Mouse (Mus musculus): ENCODE data around the gene Stam2. TPM values are rescaled to one million over a fixed set of nuclear protein-coding genes. Genes with fewer than 3 reads are reported as not detected.
A peak's percentile ranks its signal among the peaks of the same experiment; 100 is the strongest.

The Stam2 gene
- 21.2 and 21.5 TPM in 2 replicates for total RNA-seq (2014; rRNA removed; ENCODE audit: low replicate concordance)
- polyA plus RNA-seq (2015; fragmentation: Nextera tagmentation; extraction: Ambion mirVana): 23.9 and 25.3 TPM in 2 replicates

DNA sequence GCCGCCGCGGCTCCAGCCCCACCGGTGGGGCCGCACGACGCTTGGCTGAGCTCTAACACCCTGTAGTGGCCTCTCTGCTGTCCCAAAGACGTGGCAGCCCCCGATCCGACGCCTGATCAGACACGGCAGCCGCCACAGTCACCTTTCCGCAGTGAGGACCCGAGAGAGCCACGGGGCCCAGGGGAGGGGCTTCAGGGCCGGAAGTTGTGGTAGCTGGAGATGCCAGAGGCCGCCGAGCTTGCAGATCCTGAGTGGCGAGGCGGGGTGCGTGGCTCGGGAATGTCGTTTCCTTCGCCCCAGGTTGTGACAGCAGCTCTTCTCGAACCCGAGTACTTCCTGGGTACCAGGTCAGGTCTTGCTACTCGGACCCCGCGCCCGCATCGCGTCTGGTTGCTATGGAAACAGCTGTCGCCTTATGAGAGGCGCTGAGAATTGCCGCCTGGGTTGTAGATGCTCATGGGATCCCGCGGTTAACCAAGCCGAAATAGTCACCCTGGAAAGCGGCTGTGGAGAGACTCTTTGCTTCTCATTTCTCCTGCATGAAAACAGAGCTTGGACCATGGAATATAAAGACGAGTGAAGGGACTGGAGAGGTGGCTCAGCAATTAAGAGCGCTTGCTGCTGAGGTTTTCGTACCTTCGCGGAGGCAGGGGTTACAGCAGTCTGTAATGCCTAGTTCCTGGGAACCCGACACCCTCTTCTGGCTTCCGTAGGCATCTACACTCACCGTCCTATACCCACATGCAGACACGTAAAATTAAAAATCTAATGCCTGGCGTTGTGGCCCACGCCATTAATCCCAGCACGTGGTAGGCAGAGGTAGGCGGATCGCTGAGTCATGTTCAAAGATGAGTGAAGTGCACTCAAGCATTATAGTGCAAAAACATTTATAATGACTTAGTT is at the start of gene Stam2:
Gene Stam2, minus strand, starts transcription at position 26 of the 903 bp plus-strand sequence.
- ATAC-seq (ENCODE audit: insufficient read depth, low read depth) (peak; percentile 93), DNase-seq (ENCODE audit: low spot score) (peak; percentile 88)
- 7% methylated on average over 52 of the region's 54 CpGs for WGBS
- TF ChIP-seq EP300 (IDR thresholded peaks at IDR 0.05; ENCODE audit: low read depth): peak; percentile 54; the same call in 1 of the 2 replicates
- TF ChIP-seq CTCF (IDR thresholded peaks at IDR 0.05; ENCODE audit: low read depth): no peak
- no peaks in the 10 kb centered on the region for H3K36me3 ChIP-seq (replicated peaks; ENCODE audit: control insufficient read depth, insufficient read depth, low read length)
- H3K4me1 ChIP-seq (ENCODE audit: control insufficient read depth, insufficient read depth): peaks cover 7% of the 10 kb centered on the region
- peak within 1 kb of the TSS; percentile 95 for H3K27ac ChIP-seq (ENCODE audit: low read depth)
- no peaks in the 10 kb centered on the region for H3K27me3 ChIP-seq (ENCODE audit: control insufficient read depth, insufficient read depth, low read length)
- peak within 1 kb of the TSS; percentile 64 for H3K4me2 ChIP-seq (ENCODE audit: low read depth, low read length)
- no peaks in the 10 kb centered on the region for H3K9me3 ChIP-seq (replicated peaks; ENCODE audit: control insufficient read depth, low read length)
- H3K4me3 ChIP-seq (ENCODE audit: low read depth, low read length): peak within 1 kb of the TSS; percentile 90
- peak within 1 kb of the TSS; percentile 76 for H3K9ac ChIP-seq (replicated peaks; ENCODE audit: low read depth, low read length)

DNA sequence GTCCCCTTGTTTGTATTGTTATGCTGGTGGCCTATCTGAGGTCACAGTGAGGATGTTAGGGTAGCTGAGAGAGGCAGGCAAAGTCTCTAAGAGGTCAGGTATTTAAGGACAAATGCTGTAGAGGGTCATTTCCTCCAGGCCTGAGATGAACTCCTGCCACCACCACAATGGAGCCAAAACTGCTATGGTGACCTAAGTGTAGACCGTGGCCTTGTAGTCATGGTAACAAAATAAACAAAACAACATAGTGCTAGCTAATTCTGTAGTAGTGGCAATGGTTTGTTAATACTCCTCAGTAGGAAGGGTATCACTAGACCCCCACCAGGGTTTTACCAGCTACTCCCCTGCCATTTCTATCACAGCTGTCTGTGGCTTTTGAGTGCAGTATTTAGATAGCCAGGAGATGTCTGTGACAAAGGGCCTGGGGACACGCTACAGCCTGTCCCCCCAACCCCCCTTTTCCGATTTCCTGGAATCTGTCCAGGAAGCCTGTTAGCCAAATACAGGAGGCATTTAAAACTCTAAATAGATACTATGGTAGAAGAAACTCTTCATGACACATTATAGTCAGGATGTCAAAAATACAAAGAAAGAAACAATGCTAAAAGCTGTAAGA is 43.1 kb upstream of the Stam2 start:
- 12% methylated on average over 3 of the region's 3 CpGs for WGBS
- H3K4me2 ChIP-seq (ENCODE audit: low read depth, low read length): peak overlapping the region; percentile 21; the same call in 1 of the 2 replicates
- H3K27me3 ChIP-seq (ENCODE audit: control insufficient read depth, insufficient read depth, low read length): no peaks in the 10 kb centered on the region
- no peak overlapping the region for H3K9ac ChIP-seq (replicated peaks; ENCODE audit: low read depth, low read length)
- DNase-seq (ENCODE audit: low spot score) (peak; percentile 69), ATAC-seq (ENCODE audit: insufficient read depth, low read depth) (peak; percentile 83)
- peaks cover 14% of the 10 kb centered on the region for H3K4me1 ChIP-seq (ENCODE audit: control insufficient read depth, insufficient read depth)
- TF ChIP-seq EP300 (IDR thresholded peaks at IDR 0.05; ENCODE audit: low read depth): no peak
- TF ChIP-seq CTCF (IDR thresholded peaks at IDR 0.05; ENCODE audit: low read depth): no peak
- no peaks in the 10 kb centered on the region for H3K9me3 ChIP-seq (replicated peaks; ENCODE audit: control insufficient read depth, low read length)
- no peak overlapping the region for H3K4me3 ChIP-seq (ENCODE audit: low read depth, low read length)
- no peaks in the 10 kb centered on the region for H3K36me3 ChIP-seq (replicated peaks; ENCODE audit: control insufficient read depth, insufficient read depth, low read length)
- no peak overlapping the region for H3K27ac ChIP-seq (ENCODE audit: low read depth)

DNA sequence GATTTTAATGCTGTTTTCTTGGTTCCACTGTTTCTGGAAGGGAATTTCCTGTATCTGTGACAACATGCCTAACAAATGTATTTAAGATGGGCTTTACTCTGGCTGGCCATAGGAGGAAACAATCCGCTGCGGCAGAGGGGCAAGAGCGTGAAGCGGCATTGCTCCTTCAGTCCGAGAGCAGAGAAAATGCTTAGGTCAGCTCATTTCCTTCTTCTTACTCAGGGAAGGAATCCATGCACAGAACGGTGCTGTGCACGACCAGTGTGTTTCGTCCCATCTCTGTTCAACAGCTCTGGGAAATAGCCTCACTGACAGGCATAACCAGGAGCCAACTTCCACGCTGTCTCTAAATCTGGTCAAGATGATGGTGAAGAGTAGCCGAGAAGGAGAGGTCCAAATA is 37.9 kb upstream of the Stam2 start:
- H3K9me3 ChIP-seq (replicated peaks; ENCODE audit: control insufficient read depth, low read length): no peaks in the 10 kb centered on the region
- no peak overlapping the region for H3K4me3 ChIP-seq (ENCODE audit: low read depth, low read length)
- H3K27ac ChIP-seq (ENCODE audit: low read depth): no peak overlapping the region
- TF ChIP-seq CTCF (IDR thresholded peaks at IDR 0.05; ENCODE audit: low read depth): no peak
- no peak for TF ChIP-seq EP300 (IDR thresholded peaks at IDR 0.05; ENCODE audit: low read depth)
- WGBS: 80% methylated on average over 10 of the region's 10 CpGs
- peaks cover 6% of the 10 kb centered on the region for H3K4me1 ChIP-seq (ENCODE audit: control insufficient read depth, insufficient read depth)
- H3K9ac ChIP-seq (replicated peaks; ENCODE audit: low read depth, low read length): no peak overlapping the region
- ATAC-seq (ENCODE audit: insufficient read depth, low read depth): no peak
- DNase-seq (ENCODE audit: low spot score): no peak
- no peaks in the 10 kb centered on the region for H3K36me3 ChIP-seq (replicated peaks; ENCODE audit: control insufficient read depth, insufficient read depth, low read length)
- no peaks in the 10 kb centered on the region for H3K27me3 ChIP-seq (ENCODE audit: control insufficient read depth, insufficient read depth, low read length)
- H3K4me2 ChIP-seq (ENCODE audit: low read depth, low read length): no peak overlapping the region

DNA sequence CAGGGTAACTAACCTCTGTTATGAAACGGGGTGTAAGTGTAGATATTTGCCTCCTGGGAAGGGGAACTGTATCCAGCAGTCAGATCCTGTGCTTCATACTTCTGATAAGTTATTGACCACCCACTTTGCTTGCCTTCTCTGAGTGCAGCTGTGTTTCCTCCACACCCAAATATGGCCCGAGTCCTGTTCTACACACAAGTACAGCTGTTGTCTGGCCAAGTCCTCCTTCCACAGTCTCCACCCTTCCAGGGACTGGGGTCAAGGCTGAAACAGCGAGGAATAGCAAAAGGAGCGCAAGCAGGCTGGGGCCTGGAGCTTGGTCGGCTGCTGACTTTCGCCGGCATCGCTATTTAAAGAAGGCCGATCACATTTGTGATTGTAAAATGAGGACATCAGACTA is 37.3 kb upstream of the Stam2 start:
- no peak overlapping the region for H3K4me2 ChIP-seq (ENCODE audit: low read depth, low read length)
- no peak for TF ChIP-seq CTCF (IDR thresholded peaks at IDR 0.05; ENCODE audit: low read depth)
- TF ChIP-seq EP300 (IDR thresholded peaks at IDR 0.05; ENCODE audit: low read depth): no peak
- 72% methylated on average over 9 of the region's 9 CpGs for WGBS

DNA sequence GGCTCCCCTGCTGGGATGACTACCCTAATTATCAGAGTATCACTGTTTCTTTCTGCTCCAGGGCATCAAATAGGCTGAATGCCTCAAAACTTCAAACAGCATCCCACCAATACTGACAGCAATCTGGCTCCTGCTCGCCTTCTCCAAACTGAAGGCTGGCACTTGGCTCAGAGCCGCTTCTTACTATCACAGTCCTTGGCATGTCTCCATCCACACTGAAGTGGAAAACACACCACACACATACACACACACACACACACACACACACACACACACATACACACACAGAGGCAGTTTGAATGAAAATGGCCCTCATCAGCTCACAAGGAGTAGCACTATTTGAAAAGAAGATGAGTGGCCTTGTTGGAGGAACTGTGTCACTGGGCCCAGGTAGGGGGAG is 35.8 kb upstream of the Stam2 start:
- H3K9me3 ChIP-seq (replicated peaks; ENCODE audit: control insufficient read depth, low read length): no peaks in the 10 kb centered on the region
- H3K9ac ChIP-seq (replicated peaks; ENCODE audit: low read depth, low read length): no peak overlapping the region
- no peaks in the 10 kb centered on the region for H3K27me3 ChIP-seq (ENCODE audit: control insufficient read depth, insufficient read depth, low read length)
- no peak for TF ChIP-seq CTCF (IDR thresholded peaks at IDR 0.05; ENCODE audit: low read depth)
- no peak for TF ChIP-seq EP300 (IDR thresholded peaks at IDR 0.05; ENCODE audit: low read depth)
- 36% methylated on average over 2 of the region's 2 CpGs for WGBS
- H3K27ac ChIP-seq (ENCODE audit: low read depth): no peak overlapping the region
- no peaks in the 10 kb centered on the region for H3K4me1 ChIP-seq (ENCODE audit: control insufficient read depth, insufficient read depth)
- ATAC-seq (ENCODE audit: insufficient read depth, low read depth): no peak
- no peaks in the 10 kb centered on the region for H3K36me3 ChIP-seq (replicated peaks; ENCODE audit: control insufficient read depth, insufficient read depth, low read length)
- DNase-seq (ENCODE audit: low spot score): no peak
- H3K4me2 ChIP-seq (ENCODE audit: low read depth, low read length): no peak overlapping the region
- no peak overlapping the region for H3K4me3 ChIP-seq (ENCODE audit: low read depth, low read length)

More for the DNA sequence above, 37.3 kb upstream of the Stam2 start:
- Histone ChIP-seq H3K9ac (replicated peaks; ENCODE audit: low read depth, low read length) (no peak overlapping the region), H3K36me3 (replicated peaks; ENCODE audit: control insufficient read depth, insufficient read depth, low read length) (no peaks in the 10 kb centered on the region), H3K4me3 (ENCODE audit: low read depth, low read length) (no peak overlapping the region), H3K27ac (ENCODE audit: low read depth) (no peak overlapping the region), H3K9me3 (replicated peaks; ENCODE audit: control insufficient read depth, low read length) (no peaks in the 10 kb centered on the region), H3K27me3 (ENCODE audit: control insufficient read depth, insufficient read depth, low read length) (no peaks in the 10 kb centered on the region), H3K4me1 (ENCODE audit: control insufficient read depth, insufficient read depth) (peaks cover under 1% of the 10 kb centered on the region; the same call in 1 of the 2 replicates)
- ATAC-seq (ENCODE audit: insufficient read depth, low read depth): no peak
- DNase-seq (ENCODE audit: low spot score): peak; percentile 13

All from heart, postnatal 0 days (tissue).